Mouse (Mus musculus) embryonic facial prominence, embryonic 11.5 days (tissue): ENCODE results near the gene Slc45a3. TPM values are rescaled to one million over a fixed set of nuclear protein-coding genes. Genes with fewer than 3 reads are reported as not detected.
A peak's percentile ranks its signal among the peaks of the same experiment; 100 is the strongest.

Experiments used
- ATAC-seq: fragments of 200-750 bp; cut with Nextera tagmentation; replicated peaks from 2 replicates; pipeline ENCODE4 v1.8.0; 2017; ENCODE audit warnings: low read depth; ENCODE audit not compliant: insufficient number of reproducible peaks, low FRiP score, low TSS enrichment
- DNase-seq: peaks from one replicate; pipeline ENCODE4 v3.0.0-alpha.2; 2015; ENCODE audit warnings: low spot score
- H3K27ac ChIP-seq: fragments of 300-500 bp; sonication (generic); replicated peaks from 2 replicates; pipeline ENCODE4 v1.5.1; 2014; ENCODE audit warnings: mild to moderate bottlenecking, low read depth, low read length, control low read depth
- H3K27me3 ChIP-seq: fragments of 300-500 bp; sonication (generic); 2 replicates; pipeline ENCODE4 v1.6.1; 2014; ENCODE audit warnings: mild to moderate bottlenecking, low read length, moderate library complexity, mixed read lengths; ENCODE audit not compliant: control insufficient read depth, insufficient read depth
- H3K36me3 ChIP-seq: fragments of 300-500 bp; sonication (generic); replicated peaks from 2 replicates; pipeline ENCODE4 v1.6.1; 2014; ENCODE audit warnings: low read depth, mild to moderate bottlenecking, low read length, moderate library complexity, mixed read lengths; ENCODE audit not compliant: control insufficient read depth, insufficient read depth
- H3K4me1 ChIP-seq: fragments of 300-500 bp; sonication (generic); 2 replicates; pipeline ENCODE4 v1.6.1; 2014; ENCODE audit warnings: low read length, mixed read lengths; ENCODE audit not compliant: control insufficient read depth, insufficient read depth
- H3K4me2 ChIP-seq: fragments of 300-500 bp; sonication (generic); 2 replicates; pipeline ENCODE4 v1.6.1; 2014; ENCODE audit warnings: low read depth, mild to moderate bottlenecking, control low read depth, low read length, moderate library complexity
- H3K4me3 ChIP-seq: fragments of 300-500 bp; sonication (generic); 2 replicates; pipeline ENCODE4 v1.5.1; 2014; ENCODE audit warnings: low read depth, low read length, control low read depth
- H3K9ac ChIP-seq: fragments of 300-500 bp; sonication (generic); replicated peaks from 2 replicates; pipeline ENCODE4 v1.6.1; 2014; ENCODE audit warnings: mild to moderate bottlenecking, control low read depth, low read length
- H3K9me3 ChIP-seq: fragments of 300-500 bp; sonication (generic); replicated peaks from 2 replicates; pipeline ENCODE4 v1.6.1; 2016; ENCODE audit warnings: mild to moderate bottlenecking, low read length, inconsistent platforms, mixed read lengths; ENCODE audit not compliant: control insufficient read depth
- WGBS: fragments of 180-500 bp; shearing (Covaris S2); extraction: QIAGEN DNeasy Blood & Tissue Kit; methylation state at CpG from one replicate; pipeline ENCODE4 v1.1.7; 2014; 5-methylcytosine and 5-hydroxymethylcytosine counted together
- polyA plus RNA-seq: library from polyadenylated mRNA; unstranded; fragments of >200 nt; fragmentation: Nextera tagmentation; extraction: Ambion mirVana; gene quantifications from 2 replicates; pipeline ENCODE4 v1.2.1, GENCODE M21; 2014

Slc45a3 gene
- polyA plus RNA-seq, 1 experiment from 2014 or later, result 3.8 TPM

DNA sequence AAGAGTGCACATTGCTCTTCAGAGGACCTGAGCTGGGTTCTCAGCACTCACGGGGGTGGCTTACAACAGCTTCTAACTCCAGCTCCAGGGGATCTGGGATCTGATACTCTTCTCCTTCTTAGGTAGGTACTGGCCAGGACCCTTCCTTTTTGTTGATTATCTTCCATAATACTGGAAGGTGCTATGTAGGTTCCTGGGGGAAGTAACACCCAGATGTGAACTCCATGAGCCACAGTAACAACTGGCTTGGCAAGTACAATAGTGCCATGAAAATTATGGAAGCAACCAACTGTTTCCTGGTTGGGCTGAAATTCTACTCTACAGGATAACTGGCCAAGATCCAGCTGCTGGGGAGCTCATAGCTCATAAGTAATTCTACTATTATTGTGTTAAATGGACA is 42.7 kb downstream of the Slc45a3 start:
- Histone ChIP-seq H3K9ac (no peak overlapping the region), H3K4me2 (no peak overlapping the region), H3K9me3 (no peaks in the 10 kb centered on the region), H3K36me3 (no peaks in the 10 kb centered on the region), H3K27me3 (no peaks in the 10 kb centered on the region; the same call in 1 of the 2 replicates), H3K27ac (no peak overlapping the region), H3K4me3 (no peak overlapping the region), H3K4me1 (no peaks in the 10 kb centered on the region)
- ATAC-seq (no peak), DNase-seq (no peak)
- WGBS, result 97% methylated on average over 1 of the region's 1 CpGs

DNA sequence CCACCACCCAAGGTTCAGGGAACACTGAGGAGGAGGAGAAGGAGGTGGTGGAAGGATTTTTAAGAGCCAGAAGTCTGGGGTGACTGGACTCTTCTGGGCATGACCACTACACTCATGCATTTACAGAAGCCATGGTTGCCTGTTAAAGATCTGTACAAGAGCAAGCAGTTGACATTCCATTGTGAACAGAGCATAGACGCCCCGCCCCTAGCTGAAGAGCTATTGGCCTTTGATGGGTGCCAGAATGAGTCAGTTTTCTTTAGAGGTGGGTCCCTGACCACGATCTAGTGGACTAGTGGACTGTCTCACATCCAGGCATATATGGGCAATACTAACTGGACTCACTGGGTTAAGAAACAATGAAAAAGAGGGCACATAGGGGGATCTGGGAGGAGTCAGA is 43.3 kb downstream of the Slc45a3 start:
- 88% methylated on average over 3 of the region's 3 CpGs for WGBS
- no peak overlapping the region for H3K27ac ChIP-seq
- ATAC-seq, result no peak

DNA sequence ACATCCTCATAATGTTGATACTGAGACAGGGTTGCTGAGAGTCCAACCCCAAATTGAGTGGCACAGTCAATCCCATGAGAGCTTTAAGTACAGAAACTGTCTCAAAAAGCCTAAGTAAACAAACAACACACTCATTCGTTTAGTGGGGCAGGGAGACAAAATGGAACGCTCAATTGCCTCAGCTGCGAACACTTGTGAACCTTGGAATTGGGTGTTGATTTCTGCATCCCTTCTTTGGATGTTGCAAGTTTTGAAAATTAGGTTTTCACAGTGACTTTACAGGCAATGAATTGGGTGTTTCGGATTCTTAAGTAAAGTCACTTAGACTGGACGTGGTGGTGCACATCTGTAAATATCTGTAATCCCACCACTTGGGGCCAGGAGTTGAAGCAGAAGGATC is 44.0 kb downstream of the Slc45a3 start:
- Histone ChIP-seq H3K9ac (no peak overlapping the region; the same call in 1 of the 2 replicates), H3K27ac (no peak overlapping the region), H3K36me3 (no peaks in the 10 kb centered on the region), H3K9me3 (no peaks in the 10 kb centered on the region), H3K4me2 (peak overlapping the region; percentile 38; the same call in 1 of the 2 replicates), H3K4me3 (peak overlapping the region; percentile 94), H3K27me3 (no peaks in the 10 kb centered on the region; the same call in 1 of the 2 replicates), H3K4me1 (no peaks in the 10 kb centered on the region)
- 28% methylated on average over 5 of the region's 5 CpGs for WGBS
- DNase-seq (peak; percentile 14), ATAC-seq (no peak)

More for the DNA sequence above, 43.3 kb downstream of the Slc45a3 start:
- no peaks in the 10 kb centered on the region for H3K4me1 ChIP-seq
- no peaks in the 10 kb centered on the region for H3K9me3 ChIP-seq
- no peaks in the 10 kb centered on the region for H3K36me3 ChIP-seq
- no peak overlapping the region for H3K4me2 ChIP-seq
- H3K9ac ChIP-seq, result no peak overlapping the region
- no peak for DNase-seq
- H3K27me3 ChIP-seq, result no peaks in the 10 kb centered on the region; the same call in 1 of the 2 replicates
- H3K4me3 ChIP-seq, result no peak overlapping the region

DNA sequence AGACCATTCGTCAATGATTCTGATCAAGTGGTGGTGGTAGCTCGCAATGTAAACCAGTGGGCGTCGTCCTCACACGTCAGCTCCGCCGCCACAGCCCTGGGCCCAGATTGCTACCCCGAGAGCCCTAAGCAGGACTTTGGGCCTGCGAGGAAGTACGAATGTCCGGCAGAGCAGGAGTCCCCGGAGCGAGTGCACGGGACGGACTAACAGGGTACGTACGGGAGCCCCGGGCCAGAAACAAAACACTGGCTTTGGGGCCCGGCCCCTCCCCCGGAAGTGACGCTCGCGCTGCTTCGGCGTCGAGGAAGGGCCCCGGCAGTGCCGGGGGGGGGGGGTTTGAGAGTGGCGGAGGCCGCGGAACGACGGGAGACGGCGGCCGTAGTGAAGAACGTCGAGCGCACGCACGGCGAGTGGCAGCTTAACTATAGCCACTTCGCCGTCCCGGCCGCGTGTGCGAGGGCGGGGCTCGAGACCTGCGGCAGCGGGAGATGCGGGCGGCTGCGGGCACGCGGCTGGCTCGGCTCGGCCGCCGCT is 44.6 kb downstream of the Slc45a3 start, which contains the start of gene Elk4:
TSS of gene Elk4 (plus strand) at position 326 of the 534 bp plus-strand sequence.
- Histone ChIP-seq H3K9me3 (no peaks in the 10 kb centered on the region), H3K27ac (peak within 1 kb of the TSS; percentile 98), H3K4me3 (peak within 1 kb of the TSS; percentile 94), H3K9ac (peak within 1 kb of the TSS; percentile 95), H3K27me3 (no peaks in the 10 kb centered on the region; the same call in 1 of the 2 replicates), H3K36me3 (no peaks in the 10 kb centered on the region), H3K4me1 (no peaks in the 10 kb centered on the region), H3K4me2 (peak within 1 kb of the TSS; percentile 38)
- WGBS, result under 1% methylated on average over 58 of the region's 61 CpGs
- DNase-seq, result peak; percentile 94
- ATAC-seq, result peak; percentile 82

DNA sequence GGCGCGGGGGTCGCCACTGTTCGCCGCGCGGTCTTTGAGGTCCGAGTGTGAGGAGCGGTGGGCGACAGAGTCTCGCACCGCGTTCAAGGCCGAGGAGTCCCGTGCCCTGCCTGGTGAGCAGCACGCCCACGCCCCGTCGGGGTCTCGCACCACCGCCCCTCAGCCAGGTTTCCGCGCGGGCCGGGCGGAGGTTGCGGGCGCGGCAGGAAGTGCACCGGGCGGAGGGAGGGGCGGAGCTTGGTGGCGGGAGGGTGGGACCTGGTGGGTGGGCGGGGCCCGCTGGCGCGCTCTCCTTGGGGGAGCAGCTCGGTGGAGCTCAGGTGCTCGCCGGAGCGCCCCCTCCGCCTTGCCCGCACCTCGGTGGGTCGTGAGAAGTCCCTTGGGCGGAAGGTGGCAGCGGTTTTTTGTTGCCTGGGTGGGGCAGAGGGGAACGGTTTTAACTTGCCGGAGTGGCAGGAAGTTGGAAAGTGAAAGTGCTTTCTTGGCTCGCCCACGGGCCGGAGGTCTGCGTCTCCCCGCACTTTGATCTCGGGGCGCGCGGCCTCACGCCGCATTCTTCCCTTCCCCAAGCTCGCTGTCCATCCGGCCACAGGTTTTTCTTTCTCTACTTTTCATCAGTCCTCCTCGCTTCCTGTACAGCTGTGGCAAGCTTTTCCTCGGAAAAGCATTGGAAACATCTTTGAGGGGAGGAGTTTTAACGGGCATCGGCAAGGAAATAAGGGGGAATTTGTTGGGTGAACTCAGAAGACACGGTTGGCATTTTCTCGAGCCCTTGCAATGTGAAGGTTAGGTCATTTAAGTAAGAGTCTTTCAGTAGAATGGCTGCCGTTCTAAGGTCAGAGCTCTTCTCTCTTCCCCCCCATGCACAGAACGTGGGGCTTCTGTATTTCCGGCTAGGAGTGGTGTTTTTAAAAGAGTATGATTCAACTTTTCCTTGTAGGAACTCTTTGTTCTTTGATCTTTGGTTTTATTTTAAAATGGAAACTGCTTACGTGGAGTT is 45.4 kb downstream of the Slc45a3 start:
- Histone ChIP-seq H3K9ac (peak overlapping the region; percentile 95), H3K36me3 (no peaks in the 10 kb centered on the region), H3K4me1 (no peaks in the 10 kb centered on the region), H3K4me3 (peak overlapping the region; percentile 94), H3K4me2 (peak overlapping the region; percentile 38), H3K27ac (peak overlapping the region; percentile 98), H3K9me3 (no peaks in the 10 kb centered on the region), H3K27me3 (no peaks in the 10 kb centered on the region; the same call in 1 of the 2 replicates)
- DNase-seq (peak; percentile 91), ATAC-seq (peak; percentile 90)
- WGBS, result under 1% methylated on average over 64 of the region's 72 CpGs

DNA sequence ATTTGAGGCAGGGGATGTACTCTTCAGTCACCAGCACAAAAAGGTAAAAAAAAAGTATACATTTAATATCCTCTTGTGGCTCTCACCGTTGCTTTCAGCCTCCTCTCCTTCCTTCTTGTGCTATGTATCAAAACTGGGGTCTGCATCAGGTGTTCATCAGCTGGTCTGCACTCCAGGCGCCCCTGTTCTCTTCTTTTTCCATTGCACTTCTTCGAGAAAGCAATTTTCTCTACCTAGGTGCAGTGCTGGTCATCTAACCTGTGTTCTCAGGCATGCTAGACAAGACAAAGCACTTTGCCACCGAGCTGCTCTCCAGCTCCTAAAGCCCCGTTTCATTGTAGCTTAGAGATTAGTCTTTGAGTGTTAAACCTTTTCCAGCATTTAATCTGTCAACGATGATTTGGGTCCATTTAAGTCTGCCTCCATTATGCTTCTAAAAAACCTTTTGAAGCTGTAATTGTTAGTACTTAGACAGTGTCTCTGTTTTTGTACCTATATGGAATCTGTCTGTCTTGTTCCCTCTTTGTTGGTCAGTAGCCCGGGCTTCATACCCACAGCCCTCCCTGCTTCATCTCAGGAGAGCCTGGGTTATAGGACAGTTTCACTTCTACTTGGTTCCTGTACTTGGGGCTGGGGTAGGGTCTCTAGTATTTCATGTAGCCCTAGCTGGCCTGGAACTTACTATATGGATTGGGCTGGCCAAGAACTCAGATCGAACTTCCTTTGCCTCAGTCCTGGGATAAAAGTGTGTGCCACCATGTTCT is 46.3 kb downstream of the Slc45a3 start:
- Histone ChIP-seq H3K4me3 (peak overlapping the region; percentile 94), H3K27ac (no peak overlapping the region), H3K36me3 (no peaks in the 10 kb centered on the region), H3K4me1 (no peaks in the 10 kb centered on the region), H3K27me3 (no peaks in the 10 kb centered on the region; the same call in 1 of the 2 replicates), H3K9ac (peak overlapping the region; percentile 34), H3K9me3 (no peaks in the 10 kb centered on the region), H3K4me2 (peak overlapping the region; percentile 38)
- ATAC-seq, result no peak
- no peak for DNase-seq
- WGBS, result 54% methylated on average over 8 of the region's 8 CpGs

DNA sequence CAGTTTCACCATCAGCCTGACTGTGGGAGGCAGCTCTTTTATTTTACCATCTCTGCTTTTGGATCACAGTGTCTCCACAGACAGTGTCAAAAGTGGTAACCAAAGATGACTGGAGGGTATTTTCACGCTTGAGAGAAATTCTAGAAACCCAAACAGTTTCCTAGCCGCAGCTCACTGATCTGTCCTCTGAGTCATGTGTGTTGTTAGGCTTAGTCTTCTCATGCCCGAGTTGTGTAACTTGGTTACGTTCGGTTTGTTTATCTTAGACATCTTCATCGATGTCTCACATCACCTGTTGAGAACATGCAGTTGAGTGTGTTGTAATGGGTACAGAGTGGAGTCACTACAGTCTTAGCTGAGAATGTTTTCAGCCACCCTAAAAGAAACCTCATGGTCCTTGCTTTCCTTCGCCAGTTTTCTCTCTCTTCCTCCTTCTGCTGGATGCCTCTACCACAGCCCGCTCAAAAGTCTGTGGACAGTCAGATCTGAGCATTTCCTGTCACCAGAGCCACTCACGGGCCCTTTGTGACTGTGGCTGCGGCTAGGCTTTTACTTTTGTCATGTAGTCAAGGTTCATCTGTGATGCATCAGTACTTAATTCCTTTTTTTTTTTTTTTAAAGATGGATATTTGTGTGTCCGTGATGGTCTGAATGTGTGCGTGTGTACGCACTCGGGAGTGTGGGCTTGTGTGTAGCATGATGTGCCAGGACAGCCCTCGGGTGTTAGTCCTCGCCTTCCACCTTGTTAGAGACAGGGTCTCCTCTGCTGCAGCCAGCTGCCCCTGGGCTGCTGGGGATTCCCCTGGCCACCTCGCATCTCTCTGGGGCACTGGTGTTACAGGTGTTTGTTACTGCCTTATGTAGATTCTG is 48.1 kb downstream of the Slc45a3 start:
- ATAC-seq, result no peak
- 86% methylated on average over 17 of the region's 17 CpGs for WGBS
- H3K36me3 ChIP-seq, result no peaks in the 10 kb centered on the region
- no peaks in the 10 kb centered on the region for H3K4me1 ChIP-seq
- no peak overlapping the region for H3K4me3 ChIP-seq
- no peak overlapping the region for H3K27ac ChIP-seq
- no peak overlapping the region for H3K4me2 ChIP-seq
- H3K27me3 ChIP-seq, result no peaks in the 10 kb centered on the region; the same call in 1 of the 2 replicates
- H3K9ac ChIP-seq, result no peak overlapping the region
- H3K9me3 ChIP-seq, result no peaks in the 10 kb centered on the region
- DNase-seq, result no peak
